Mouse (Mus musculus): Measurements from ENCODE around the gene Rbms3. TPM values are rescaled to one million over a fixed set of nuclear protein-coding genes. Genes with fewer than 3 reads are reported as not detected.

The Rbms3 gene
- total and polyA plus RNA-seq, 3 experiments, result 8.1 to 12.5 (median 8.8) TPM

DNA sequence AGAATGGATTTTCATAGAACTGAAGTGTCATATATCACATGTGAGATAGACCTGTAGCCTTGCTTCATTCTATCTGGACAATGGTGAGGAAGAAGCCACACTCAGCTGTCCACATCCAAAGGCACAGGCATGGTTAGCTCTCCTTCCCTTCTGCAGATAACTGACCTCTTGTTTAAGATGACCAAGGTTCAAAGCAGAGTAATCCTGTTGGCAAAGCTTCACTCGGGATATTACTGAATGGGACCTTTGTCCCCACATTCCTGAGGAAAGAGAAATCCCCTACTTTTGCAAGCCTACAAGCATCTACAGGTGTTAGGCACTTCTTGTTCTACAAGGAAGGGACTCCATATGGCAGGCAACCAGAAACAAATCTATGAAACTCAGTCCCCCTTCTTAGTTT is 621.5 kb downstream of the Rbms3 start:
- no peaks in the 10 kb centered on the region for H3K79me2 ChIP-seq (replicated peaks; ENCODE audit: control insufficient read depth, insufficient read depth, low read length)
- no peak overlapping the region for H3K27ac ChIP-seq
- no peaks in the 10 kb centered on the region for H3K27me3 ChIP-seq (ENCODE audit: control insufficient read depth, insufficient read depth, low read length)
- WGBS, result 91% methylated on average over 1 of the region's 1 CpGs
- intact Hi-C loops (cut with DNase I), result no loop called here
- H3K4me3 ChIP-seq, result no peak overlapping the region
- H3K36me3 ChIP-seq (ENCODE audit: control insufficient read depth, insufficient read depth, low read length), result no peaks in the 10 kb centered on the region
- H3K9ac ChIP-seq (ENCODE audit: low read depth, low read length), result no peak overlapping the region
- TF ChIP-seq EP300 (IDR thresholded peaks at IDR 0.05; ENCODE audit: insufficient read depth, low read depth, low read length), result no peak
- TF ChIP-seq POLR2A (IDR thresholded peaks at IDR 0.05; ENCODE audit: insufficient read depth, low read depth, low read length), result no peak
- no peak for TF ChIP-seq CTCF (IDR thresholded peaks at IDR 0.05)
- no peak for DNase-seq
- H3K4me1 ChIP-seq (ENCODE audit: control insufficient read depth, insufficient read depth, low read length), result no peaks in the 10 kb centered on the region; the same call in 1 of the 2 replicates

DNA sequence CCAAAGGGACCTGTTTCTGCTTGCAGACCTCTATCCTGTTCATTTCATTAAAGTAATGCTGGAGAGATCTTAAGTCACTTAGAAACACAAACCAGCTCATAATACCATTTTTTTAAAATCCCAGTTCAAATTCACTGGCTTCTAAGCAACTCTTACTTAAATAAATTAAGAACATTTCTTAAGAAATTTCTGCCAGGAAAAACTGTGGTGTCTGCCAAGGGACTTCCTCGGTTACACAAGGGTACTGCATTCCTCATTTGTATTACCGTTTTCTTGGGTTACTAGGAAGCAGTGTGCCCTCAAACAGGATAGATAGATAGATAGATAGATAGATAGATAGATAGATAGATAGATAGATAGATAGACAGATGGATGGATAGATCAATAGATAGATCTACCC is 627.6 kb downstream of the Rbms3 start:
- Histone ChIP-seq H3K4me1 (ENCODE audit: control insufficient read depth, insufficient read depth, low read length) (no peaks in the 10 kb centered on the region), H3K79me2 (replicated peaks; ENCODE audit: control insufficient read depth, insufficient read depth, low read length) (no peaks in the 10 kb centered on the region), H3K27me3 (ENCODE audit: control insufficient read depth, insufficient read depth, low read length) (no peaks in the 10 kb centered on the region), H3K9ac (ENCODE audit: low read depth, low read length) (no peak overlapping the region), H3K4me3 (no peak overlapping the region), H3K27ac (no peak overlapping the region), H3K36me3 (ENCODE audit: control insufficient read depth, insufficient read depth, low read length) (no peaks in the 10 kb centered on the region)
- TF ChIP-seq CTCF (IDR thresholded peaks at IDR 0.05) (no peak), POLR2A (IDR thresholded peaks at IDR 0.05; ENCODE audit: insufficient read depth, low read depth, low read length) (no peak), EP300 (IDR thresholded peaks at IDR 0.05; ENCODE audit: insufficient read depth, low read depth, low read length) (no peak)
- DNase-seq, result no peak
- 50% methylated on average over 2 of the region's 2 CpGs for WGBS
- intact Hi-C loops (cut with DNase I), result no loop called here

GRCm38 (mm10) chr9:116999186-116999585 is 630.5 kb downstream of the Rbms3 start:
- no peak overlapping the region for H3K27ac ChIP-seq
- 60% methylated on average over 6 of the region's 6 CpGs for WGBS
- no peaks in the 10 kb centered on the region for H3K4me1 ChIP-seq (ENCODE audit: control insufficient read depth, insufficient read depth, low read length)
- no peak overlapping the region for H3K9ac ChIP-seq (ENCODE audit: low read depth, low read length)
- intact Hi-C loops (cut with DNase I), result no loop called here
- H3K27me3 ChIP-seq (ENCODE audit: control insufficient read depth, insufficient read depth, low read length), result no peaks in the 10 kb centered on the region
- H3K36me3 ChIP-seq (ENCODE audit: control insufficient read depth, insufficient read depth, low read length), result no peaks in the 10 kb centered on the region
- no peaks in the 10 kb centered on the region for H3K79me2 ChIP-seq (replicated peaks; ENCODE audit: control insufficient read depth, insufficient read depth, low read length)
- H3K4me3 ChIP-seq, result no peak overlapping the region
- DNase-seq, result no peak
- TF ChIP-seq EP300 (IDR thresholded peaks at IDR 0.05; ENCODE audit: insufficient read depth, low read depth, low read length) (no peak), POLR2A (IDR thresholded peaks at IDR 0.05; ENCODE audit: insufficient read depth, low read depth, low read length) (no peak), CTCF (IDR thresholded peaks at IDR 0.05) (no peak)

GRCm38 (mm10) chr9:116990321-116990720 is 639.4 kb downstream of the Rbms3 start:
- H3K79me2 ChIP-seq (replicated peaks; ENCODE audit: control insufficient read depth, insufficient read depth, low read length), result no peaks in the 10 kb centered on the region
- no peaks in the 10 kb centered on the region for H3K4me1 ChIP-seq (ENCODE audit: control insufficient read depth, insufficient read depth, low read length)
- H3K27me3 ChIP-seq (ENCODE audit: control insufficient read depth, insufficient read depth, low read length), result no peaks in the 10 kb centered on the region
- intact Hi-C loops (cut with DNase I), result no loop called here
- TF ChIP-seq EP300 (IDR thresholded peaks at IDR 0.05; ENCODE audit: insufficient read depth, low read depth, low read length) (no peak), CTCF (IDR thresholded peaks at IDR 0.05) (no peak), POLR2A (IDR thresholded peaks at IDR 0.05; ENCODE audit: insufficient read depth, low read depth, low read length) (no peak)
- H3K27ac ChIP-seq, result no peak overlapping the region
- no peaks in the 10 kb centered on the region for H3K36me3 ChIP-seq (ENCODE audit: control insufficient read depth, insufficient read depth, low read length)
- no peak for DNase-seq
- WGBS, result 88% methylated on average over 6 of the region's 6 CpGs
- no peak overlapping the region for H3K4me3 ChIP-seq
- H3K9ac ChIP-seq (ENCODE audit: low read depth, low read length), result no peak overlapping the region

DNA sequence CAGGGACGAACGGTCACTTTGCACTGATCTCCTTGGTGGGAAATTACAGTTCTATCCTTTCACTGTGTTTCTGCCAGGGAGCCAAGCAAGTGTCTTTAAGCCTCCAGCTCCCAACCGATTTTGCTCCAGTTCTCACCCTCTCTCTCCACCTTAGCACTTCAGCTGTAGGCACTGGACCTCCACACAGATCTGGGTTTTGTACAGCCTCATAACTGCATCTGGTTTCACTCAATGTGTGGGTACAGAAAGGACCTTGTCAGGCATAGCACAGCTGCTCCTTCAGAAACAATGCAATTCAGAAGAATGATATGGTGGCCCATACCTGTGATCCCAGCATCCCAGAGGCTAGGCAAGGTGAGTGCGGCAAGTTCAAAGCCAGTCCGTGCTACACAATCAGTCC is 648.9 kb downstream of the Rbms3 start:
- Histone ChIP-seq H3K4me3 (no peak overlapping the region), H3K4me1 (ENCODE audit: control insufficient read depth, insufficient read depth, low read length) (peaks cover 1% of the 10 kb centered on the region; the same call in 1 of the 2 replicates), H3K79me2 (replicated peaks; ENCODE audit: control insufficient read depth, insufficient read depth, low read length) (no peaks in the 10 kb centered on the region), H3K27ac (no peak overlapping the region), H3K9ac (ENCODE audit: low read depth, low read length) (no peak overlapping the region), H3K27me3 (ENCODE audit: control insufficient read depth, insufficient read depth, low read length) (no peaks in the 10 kb centered on the region; the same call in 1 of the 2 replicates), H3K36me3 (ENCODE audit: control insufficient read depth, insufficient read depth, low read length) (no peaks in the 10 kb centered on the region)
- DNase-seq, result no peak
- TF ChIP-seq POLR2A (IDR thresholded peaks at IDR 0.05; ENCODE audit: insufficient read depth, low read depth, low read length) (no peak), CTCF (IDR thresholded peaks at IDR 0.05) (no peak), EP300 (IDR thresholded peaks at IDR 0.05; ENCODE audit: insufficient read depth, low read depth, low read length) (no peak)
- intact Hi-C loops (cut with DNase I), result no loop called here
- WGBS, result 65% methylated on average over 5 of the region's 5 CpGs

DNA sequence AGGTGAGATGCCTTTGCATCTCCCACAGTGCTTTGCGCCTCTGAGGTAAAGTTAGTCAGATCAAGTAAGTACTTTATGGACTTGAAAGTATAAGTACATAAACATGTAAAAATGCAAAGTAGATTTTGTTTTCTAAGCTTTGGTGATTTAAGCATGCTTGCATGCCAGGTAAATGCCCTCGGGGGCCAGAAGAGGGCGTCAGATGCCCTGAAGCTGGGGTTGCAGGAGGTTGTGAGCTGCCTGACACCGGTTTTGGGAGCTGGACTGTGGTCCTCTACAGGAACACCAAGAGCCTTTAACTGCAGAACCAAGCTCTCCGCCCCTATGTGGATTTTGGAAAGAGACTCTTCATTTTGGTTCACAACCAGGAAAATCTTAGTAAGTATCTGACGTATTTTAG is 652.3 kb downstream of the Rbms3 start:
- Histone ChIP-seq H3K36me3 (ENCODE audit: control insufficient read depth, insufficient read depth, low read length) (no peaks in the 10 kb centered on the region), H3K4me3 (no peak overlapping the region), H3K4me1 (ENCODE audit: control insufficient read depth, insufficient read depth, low read length) (peaks cover 3% of the 10 kb centered on the region), H3K9ac (ENCODE audit: low read depth, low read length) (no peak overlapping the region), H3K27me3 (ENCODE audit: control insufficient read depth, insufficient read depth, low read length) (no peaks in the 10 kb centered on the region; the same call in 1 of the 2 replicates), H3K27ac (no peak overlapping the region), H3K79me2 (replicated peaks; ENCODE audit: control insufficient read depth, insufficient read depth, low read length) (no peaks in the 10 kb centered on the region)
- intact Hi-C loops (cut with DNase I), result no loop called here
- TF ChIP-seq POLR2A (IDR thresholded peaks at IDR 0.05; ENCODE audit: insufficient read depth, low read depth, low read length) (no peak), EP300 (IDR thresholded peaks at IDR 0.05; ENCODE audit: insufficient read depth, low read depth, low read length) (no peak), CTCF (IDR thresholded peaks at IDR 0.05) (peak; percentile 25)
- WGBS, result 84% methylated on average over 6 of the region's 6 CpGs
- DNase-seq, result no peak
